Mouse (Mus musculus) lung, adult 2 months (tissue): ENCODE measurements around the gene Ifne.

Experiments
- CTCF ChIP-seq: fragments of 200-500 bp; IDR thresholded peaks from 2 replicates; pipeline ENCODE4 v1.5.1; 2011; ENCODE audit warnings: mild to moderate bottlenecking, low read length, control low read depth; ENCODE audit not compliant: insufficient read depth
- POLR2A ChIP-seq: fragments of 200-500 bp; IDR thresholded peaks from 2 replicates; pipeline ENCODE4 v1.6.1; 2011; ENCODE audit warnings: low read depth, mild to moderate bottlenecking, control low read depth, low read length, borderline replicate concordance; ENCODE audit errors: extremely low read depth

- TF ChIP-seq CTCF (peak; percentile 99), POLR2A (no peak)
Observed at GRCm38 (mm10) chr4:88867366-88867925, 12.6 kb downstream of the Ifne start.
